Mouse (Mus musculus) E14TG2a.4 (cell line): Measurements from ENCODE around the gene Alpk1.

Experiments used
- H3K27me3 ChIP-seq: 2 replicates; pipeline ENCODE4 v1.6.1; 2014; ENCODE audit warnings: low read length, control low read depth; ENCODE audit not compliant: insufficient read depth
- H3K36me3 ChIP-seq: 2 replicates; pipeline ENCODE4 v1.6.1; 2014; ENCODE audit warnings: low read length, control low read depth; ENCODE audit not compliant: insufficient read depth
- H3K4me1 ChIP-seq: replicated peaks from 2 replicates; pipeline ENCODE4 v1.6.1; 2014; ENCODE audit warnings: low read depth, low read length, control low read depth
- H3K4me3 ChIP-seq: replicated peaks from 2 replicates; pipeline ENCODE4 v1.5.1; 2014; ENCODE audit warnings: mild to moderate bottlenecking, low read length
- H3K9me3 ChIP-seq: 2 replicates; pipeline ENCODE4 v1.6.1; 2014; ENCODE audit warnings: low read length, control low read depth
- CTCF ChIP-seq: conservative IDR thresholded peaks from 2 replicates; pipeline ENCODE4 v1.5.1; 2014; ENCODE audit warnings: low read length
- NANOG ChIP-seq: IDR thresholded peaks from 2 replicates; pipeline ENCODE4 v1.6.1; 2014; ENCODE audit warnings: borderline replicate concordance, low read length, mixed read lengths
- POU5F1 ChIP-seq: IDR thresholded peaks from 2 replicates; pipeline ENCODE4 v1.6.1; 2014; ENCODE audit warnings: low read length, borderline replicate concordance

The Alpk1 gene

GRCm38 (mm10) chr3:127780021-127780644 lies at the start of gene Alpk1:
Alpk1 (minus strand) TSS chr3:127780527.
- Histone ChIP-seq H3K4me1 (peaks cover 5% of the 10 kb centered on the region), H3K27me3 (peaks cover 21% of the 10 kb centered on the region), H3K4me3 (peak within 1 kb of the TSS; percentile 63), H3K9me3 (no peaks in the 10 kb centered on the region), H3K36me3 (no peaks in the 10 kb centered on the region)
- TF ChIP-seq POU5F1 = no peak
- TF ChIP-seq CTCF = peak; percentile 43
- TF ChIP-seq NANOG = no peak

GRCm38 (mm10) chr3:127827123-127827522 lies 46.8 kb upstream of the Alpk1 start:
- no peak overlapping the region for H3K4me3 ChIP-seq
- no peaks in the 10 kb centered on the region for H3K27me3 ChIP-seq
- peaks cover 15% of the 10 kb centered on the region for H3K4me1 ChIP-seq
- H3K9me3 ChIP-seq = no peaks in the 10 kb centered on the region
- no peaks in the 10 kb centered on the region; the same call in 1 of the 2 replicates for H3K36me3 ChIP-seq
- TF ChIP-seq CTCF (no peak), POU5F1 (no peak), NANOG (no peak)

GRCm38 (mm10) chr3:127826503-127826902 lies 46.2 kb upstream of the Alpk1 start:
- TF ChIP-seq NANOG = no peak
- TF ChIP-seq CTCF = no peak
- TF ChIP-seq POU5F1 = no peak
- Histone ChIP-seq H3K27me3 (no peaks in the 10 kb centered on the region), H3K9me3 (no peaks in the 10 kb centered on the region), H3K4me1 (peaks cover 15% of the 10 kb centered on the region), H3K4me3 (no peak overlapping the region), H3K36me3 (peaks cover 2% of the 10 kb centered on the region)

- Histone ChIP-seq H3K4me1 (peaks cover 15% of the 10 kb centered on the region), H3K36me3 (peaks cover 19% of the 10 kb centered on the region), H3K9me3 (no peaks in the 10 kb centered on the region), H3K4me3 (no peak overlapping the region), H3K27me3 (no peaks in the 10 kb centered on the region)
- no peak for TF ChIP-seq CTCF
- TF ChIP-seq POU5F1 = no peak
Observed at GRCm38 (mm10) chr3:127823886-127824863, 43.8 kb upstream of the Alpk1 start.

GRCm38 (mm10) chr3:127821209-127821608 lies 40.9 kb upstream of the Alpk1 start:
- Histone ChIP-seq H3K9me3 (no peaks in the 10 kb centered on the region), H3K4me3 (no peak overlapping the region), H3K4me1 (peaks cover 31% of the 10 kb centered on the region), H3K36me3 (peaks cover 19% of the 10 kb centered on the region), H3K27me3 (no peaks in the 10 kb centered on the region)
- no peak for TF ChIP-seq POU5F1
- no peak for TF ChIP-seq NANOG
- TF ChIP-seq CTCF = no peak

- TF ChIP-seq NANOG = no peak
- no peak for TF ChIP-seq POU5F1
- TF ChIP-seq CTCF = no peak
- H3K4me3 ChIP-seq = no peak overlapping the region
- peaks cover 31% of the 10 kb centered on the region for H3K4me1 ChIP-seq
- peaks cover 20% of the 10 kb centered on the region for H3K36me3 ChIP-seq
- H3K27me3 ChIP-seq = no peaks in the 10 kb centered on the region
- H3K9me3 ChIP-seq = no peaks in the 10 kb centered on the region
Observed at GRCm38 (mm10) chr3:127820400-127820799, 40.1 kb upstream of the Alpk1 start.

GRCm38 (mm10) chr3:127818694-127819663 lies 38.7 kb upstream of the Alpk1 start:
- Histone ChIP-seq H3K4me1 (peaks cover 20% of the 10 kb centered on the region), H3K4me3 (no peak overlapping the region), H3K9me3 (no peaks in the 10 kb centered on the region), H3K36me3 (peaks cover 23% of the 10 kb centered on the region), H3K27me3 (no peaks in the 10 kb centered on the region)
- no peak for TF ChIP-seq CTCF
- TF ChIP-seq POU5F1 = no peak
- no peak for TF ChIP-seq NANOG

- Histone ChIP-seq H3K27me3 (no peaks in the 10 kb centered on the region), H3K4me3 (no peak overlapping the region), H3K36me3 (peaks cover 40% of the 10 kb centered on the region), H3K4me1 (peaks cover 16% of the 10 kb centered on the region), H3K9me3 (no peaks in the 10 kb centered on the region)
- TF ChIP-seq CTCF (no peak), NANOG (no peak), POU5F1 (no peak)
Observed at GRCm38 (mm10) chr3:127817120-127817683, 36.9 kb upstream of the Alpk1 start.
